Mouse (Mus musculus) liver, embryonic 15.5 days (tissue): ENCODE data around the gene Toporsl. TPM values are rescaled to one million over a fixed set of nuclear protein-coding genes. Genes with fewer than 3 reads are reported as not detected.

Experiments used
- ATAC-seq: fragments of 200-750 bp; cut with Nextera tagmentation; 2 replicates; pipeline ENCODE4 v1.8.0; 2017; ENCODE audit warnings: moderate number of reproducible peaks, mild to moderate bottlenecking, moderate library complexity; ENCODE audit not compliant: insufficient read depth
- H3K27ac ChIP-seq: fragments of 300-500 bp; sonication (generic); replicated peaks from 2 replicates; pipeline ENCODE4 v1.5.1; 2015; ENCODE audit warnings: mild to moderate bottlenecking, inconsistent platforms
- H3K27me3 ChIP-seq: fragments of 300-500 bp; sonication (generic); 2 replicates; pipeline ENCODE4 v1.6.1; 2015; ENCODE audit warnings: mild to moderate bottlenecking, inconsistent platforms
- H3K36me3 ChIP-seq: fragments of 300-500 bp; sonication (generic); replicated peaks from 2 replicates; pipeline ENCODE4 v1.6.1; 2015; ENCODE audit warnings: moderate library complexity, mild to moderate bottlenecking, inconsistent platforms
- H3K4me1 ChIP-seq: fragments of 300-500 bp; sonication (generic); replicated peaks from 2 replicates; pipeline ENCODE4 v1.6.1; 2015; ENCODE audit warnings: inconsistent platforms
- H3K4me2 ChIP-seq: fragments of 300-500 bp; sonication (generic); 2 replicates; pipeline ENCODE4 v1.6.1; 2015; ENCODE audit warnings: moderate library complexity, mild to moderate bottlenecking, inconsistent platforms
- H3K4me3 ChIP-seq: fragments of 300-500 bp; sonication (generic); replicated peaks from 2 replicates; pipeline ENCODE4 v1.5.1; 2015; ENCODE audit warnings: mild to moderate bottlenecking, inconsistent platforms
- H3K9ac ChIP-seq: fragments of 300-500 bp; sonication (generic); 2 replicates; pipeline ENCODE4 v1.6.1; 2015; ENCODE audit warnings: moderate library complexity, mild to moderate bottlenecking, inconsistent platforms
- H3K9me3 ChIP-seq: fragments of 300-500 bp; sonication (generic); replicated peaks from 2 replicates; pipeline ENCODE4 v1.6.1; 2016; ENCODE audit warnings: inconsistent platforms
- WGBS: fragments of 180-500 bp; shearing (Covaris S2); methylation state at CpG from one replicate; pipeline ENCODE4 v1.1.7; 2015; ENCODE audit warnings: mixed read lengths; ENCODE audit not compliant: insufficient replicate concordance; 5-methylcytosine and 5-hydroxymethylcytosine counted together
- polyA plus RNA-seq: library from polyadenylated mRNA; unstranded; fragments of >200 nt; fragmentation: Nextera tagmentation; extraction: Ambion mirVana; gene quantifications from 2 replicates; pipeline ENCODE4 v1.2.1, GENCODE M21; 2015

Toporsl gene
- polyA plus RNA-seq, result not detected in 2 replicates

GRCm38 (mm10) chr4:52595927-52596326 is at the start of gene Toporsl:
TSS of gene Toporsl (plus strand) at chr4:52596274.
- Histone ChIP-seq H3K36me3 (no peaks in the 10 kb centered on the region), H3K27me3 (no peaks in the 10 kb centered on the region), H3K27ac (no peak within 1 kb of the TSS), H3K4me1 (no peaks in the 10 kb centered on the region), H3K9me3 (no peaks in the 10 kb centered on the region), H3K4me3 (no peak within 1 kb of the TSS), H3K9ac (no peak within 1 kb of the TSS), H3K4me2 (no peak within 1 kb of the TSS)
- ATAC-seq, result no peak
- WGBS, result 47% methylated on average over 2 of the region's 2 CpGs

GRCm38 (mm10) chr4:52557672-52558071 is 38.4 kb upstream of the Toporsl start:
- 29% methylated on average over 1 of the region's 1 CpGs for WGBS
- Histone ChIP-seq H3K27me3 (no peaks in the 10 kb centered on the region), H3K4me2 (no peak overlapping the region), H3K9me3 (no peaks in the 10 kb centered on the region), H3K9ac (no peak overlapping the region), H3K27ac (no peak overlapping the region), H3K4me3 (no peak overlapping the region), H3K36me3 (no peaks in the 10 kb centered on the region), H3K4me1 (no peaks in the 10 kb centered on the region)
- no peak for ATAC-seq

GRCm38 (mm10) chr4:52558080-52558479 is 38.0 kb upstream of the Toporsl start:
- no peaks in the 10 kb centered on the region for H3K27me3 ChIP-seq
- WGBS, result 36% methylated on average over 1 of the region's 1 CpGs
- H3K9me3 ChIP-seq, result no peaks in the 10 kb centered on the region
- H3K4me3 ChIP-seq, result no peak overlapping the region
- no peaks in the 10 kb centered on the region for H3K36me3 ChIP-seq
- no peak overlapping the region for H3K4me2 ChIP-seq
- no peaks in the 10 kb centered on the region for H3K4me1 ChIP-seq
- H3K27ac ChIP-seq, result no peak overlapping the region
- H3K9ac ChIP-seq, result no peak overlapping the region
- no peak for ATAC-seq

- no peak overlapping the region for H3K9ac ChIP-seq
These were observed 32.2 kb upstream of the Toporsl start for GRCm38 (mm10) chr4:52563859-52564258.

GRCm38 (mm10) chr4:52586194-52586734 is 9.8 kb upstream of the Toporsl start:
- no peaks in the 10 kb centered on the region for H3K36me3 ChIP-seq
- H3K4me2 ChIP-seq, result no peak overlapping the region
- no peak overlapping the region for H3K4me3 ChIP-seq
- no peak overlapping the region for H3K9ac ChIP-seq
- no peaks in the 10 kb centered on the region for H3K9me3 ChIP-seq
- no peaks in the 10 kb centered on the region for H3K27me3 ChIP-seq
- ATAC-seq, result no peak
- no peak overlapping the region for H3K27ac ChIP-seq
- no peaks in the 10 kb centered on the region for H3K4me1 ChIP-seq
- WGBS, result 55% methylated on average over 6 of the region's 6 CpGs

More at GRCm38 (mm10) chr4:52563859-52564258, 32.2 kb upstream of the Toporsl start:
- ATAC-seq, result no peak
- H3K4me2 ChIP-seq, result no peak overlapping the region
- H3K27ac ChIP-seq, result no peak overlapping the region
- no peaks in the 10 kb centered on the region for H3K36me3 ChIP-seq
- H3K4me1 ChIP-seq, result no peaks in the 10 kb centered on the region
- no peaks in the 10 kb centered on the region for H3K9me3 ChIP-seq
- 73% methylated on average over 1 of the region's 1 CpGs for WGBS
- H3K4me3 ChIP-seq, result no peak overlapping the region
- no peaks in the 10 kb centered on the region for H3K27me3 ChIP-seq

- WGBS, result 70% methylated on average over 4 of the region's 4 CpGs
- Histone ChIP-seq H3K27ac (no peak overlapping the region), H3K9me3 (no peaks in the 10 kb centered on the region), H3K27me3 (no peaks in the 10 kb centered on the region), H3K4me3 (no peak overlapping the region), H3K9ac (no peak overlapping the region), H3K36me3 (no peaks in the 10 kb centered on the region), H3K4me2 (no peak overlapping the region), H3K4me1 (no peaks in the 10 kb centered on the region)
- no peak for ATAC-seq
These were observed 2.2 kb upstream of the Toporsl start for GRCm38 (mm10) chr4:52593821-52594356.

- no peak for ATAC-seq
- Histone ChIP-seq H3K9ac (no peak overlapping the region), H3K36me3 (no peaks in the 10 kb centered on the region), H3K27ac (no peak overlapping the region), H3K27me3 (no peaks in the 10 kb centered on the region), H3K4me3 (no peak overlapping the region), H3K4me1 (no peaks in the 10 kb centered on the region), H3K9me3 (no peaks in the 10 kb centered on the region), H3K4me2 (no peak overlapping the region)
- 76% methylated on average over 13 of the region's 13 CpGs for WGBS
These were observed 1.4 kb upstream of the Toporsl start for GRCm38 (mm10) chr4:52594632-52595031.

DNA sequence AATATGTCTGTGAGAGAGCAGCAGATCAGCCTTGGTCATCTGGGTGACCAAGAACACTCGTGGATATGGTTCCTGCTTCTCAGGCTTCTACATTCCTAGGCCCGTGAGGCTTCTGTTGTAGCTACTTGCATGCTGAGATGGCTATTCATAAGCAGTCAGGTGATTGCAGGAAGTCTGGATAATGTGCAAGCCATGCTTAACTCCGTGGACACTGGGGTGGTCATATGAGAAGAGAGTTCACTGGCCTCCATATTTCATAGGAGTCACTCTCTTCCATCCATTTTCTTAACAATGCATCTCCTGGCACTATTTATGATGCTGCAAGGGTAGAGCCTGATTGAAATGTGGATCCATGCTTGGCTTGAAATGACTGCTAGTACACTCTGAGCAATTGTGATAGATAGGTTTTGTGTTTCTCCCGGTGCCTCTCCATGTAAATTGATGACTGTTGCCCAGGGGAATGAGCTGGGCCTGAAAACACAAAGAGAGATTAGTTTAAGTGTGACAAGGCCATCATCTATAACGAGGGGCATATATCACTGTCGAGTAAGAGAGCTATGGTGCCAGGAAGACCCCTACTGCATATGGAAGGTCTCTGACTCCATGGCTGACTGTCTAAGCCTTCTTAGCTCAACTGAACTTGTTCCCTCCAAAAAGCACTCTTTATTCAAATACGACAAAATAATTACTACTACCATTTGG is 2.3 kb downstream of the Toporsl start:
- Histone ChIP-seq H3K27me3 (no peaks in the 10 kb centered on the region), H3K4me2 (no peak overlapping the region), H3K4me1 (no peaks in the 10 kb centered on the region), H3K9ac (no peak overlapping the region), H3K27ac (no peak overlapping the region), H3K9me3 (no peaks in the 10 kb centered on the region), H3K36me3 (no peaks in the 10 kb centered on the region), H3K4me3 (no peak overlapping the region)
- ATAC-seq, result no peak
- WGBS, result 50% methylated on average over 7 of the region's 7 CpGs

GRCm38 (mm10) chr4:52606923-52607322 is 10.8 kb downstream of the Toporsl start:
- Histone ChIP-seq H3K27ac (no peak overlapping the region), H3K27me3 (no peaks in the 10 kb centered on the region), H3K4me1 (no peaks in the 10 kb centered on the region), H3K4me3 (no peak overlapping the region), H3K36me3 (no peaks in the 10 kb centered on the region), H3K4me2 (no peak overlapping the region), H3K9me3 (no peaks in the 10 kb centered on the region), H3K9ac (no peak overlapping the region)
- ATAC-seq, result no peak
- WGBS, result 42% methylated on average over 3 of the region's 3 CpGs

- no peak for ATAC-seq
- 59% methylated on average over 6 of the region's 6 CpGs for WGBS
- H3K4me2 ChIP-seq, result no peak overlapping the region
- no peak overlapping the region for H3K27ac ChIP-seq
- no peak overlapping the region for H3K4me3 ChIP-seq
- H3K9ac ChIP-seq, result no peak overlapping the region
- H3K9me3 ChIP-seq, result no peaks in the 10 kb centered on the region
- no peaks in the 10 kb centered on the region for H3K4me1 ChIP-seq
- no peaks in the 10 kb centered on the region for H3K27me3 ChIP-seq
- H3K36me3 ChIP-seq, result no peaks in the 10 kb centered on the region
These were observed 38.9 kb downstream of the Toporsl start for GRCm38 (mm10) chr4:52634986-52635385.

- no peaks in the 10 kb centered on the region for H3K4me1 ChIP-seq
- no peak overlapping the region for H3K27ac ChIP-seq
- no peak overlapping the region for H3K4me3 ChIP-seq
- H3K4me2 ChIP-seq, result no peak overlapping the region
- no peaks in the 10 kb centered on the region for H3K27me3 ChIP-seq
- H3K36me3 ChIP-seq, result no peaks in the 10 kb centered on the region
- WGBS, result 57% methylated on average over 4 of the region's 4 CpGs
- no peak for ATAC-seq
- no peak overlapping the region for H3K9ac ChIP-seq
- H3K9me3 ChIP-seq, result no peaks in the 10 kb centered on the region
These were observed 51.7 kb downstream of the Toporsl start for GRCm38 (mm10) chr4:52647791-52648190.
